Mouse (Mus musculus) ES-Bruce4 (cell line): ENCODE measurements around the gene Kif14.

ENCODE experiments used
- CTCF ChIP-seq: IDR thresholded peaks from one replicate; pipeline ENCODE4 v1.8.1; 2011; ENCODE audit warnings: low read depth, low read length
- POLR2A ChIP-seq: IDR thresholded peaks from one replicate; pipeline ENCODE4 v1.8.1; 2011; ENCODE audit warnings: low read length; ENCODE audit not compliant: insufficient read depth

DNA sequence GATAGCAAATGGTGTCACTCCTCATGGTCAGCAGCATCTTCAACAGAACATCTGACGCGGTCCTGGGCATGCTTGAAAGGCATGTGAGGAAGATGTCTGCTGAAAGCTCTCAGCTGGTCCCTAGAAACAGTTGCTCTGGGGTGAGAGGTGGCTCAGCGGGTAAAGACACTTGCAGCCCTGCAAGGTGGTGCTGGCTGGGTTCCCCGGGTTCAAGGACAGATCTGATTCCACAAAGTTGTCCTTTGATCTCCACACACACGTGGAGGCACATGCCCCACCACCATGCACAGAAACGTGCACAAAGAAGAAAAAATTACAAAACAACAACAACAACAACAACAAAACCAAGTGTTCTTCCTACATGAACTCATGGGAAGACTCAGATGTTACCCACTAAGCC, 9.4 kb upstream of the Kif14 start:
- TF ChIP-seq POLR2A (no peak), CTCF (no peak)
